Mouse (Mus musculus) embryo, embryonic 10 days (tissue): ENCODE data around the gene Mvb12a.
A peak's percentile ranks its signal among the peaks of the same experiment; 100 is the strongest.

Experiments used
- DNase-seq: peaks from one replicate; pipeline ENCODE4 v3.0.0-alpha.2; 2015; ENCODE audit warnings: low spot score

Gene Mvb12a

GRCm38 (mm10) chr8:71527162-71527870 lies 15.4 kb upstream of the Mvb12a start:
- DNase-seq: no peak

DNA sequence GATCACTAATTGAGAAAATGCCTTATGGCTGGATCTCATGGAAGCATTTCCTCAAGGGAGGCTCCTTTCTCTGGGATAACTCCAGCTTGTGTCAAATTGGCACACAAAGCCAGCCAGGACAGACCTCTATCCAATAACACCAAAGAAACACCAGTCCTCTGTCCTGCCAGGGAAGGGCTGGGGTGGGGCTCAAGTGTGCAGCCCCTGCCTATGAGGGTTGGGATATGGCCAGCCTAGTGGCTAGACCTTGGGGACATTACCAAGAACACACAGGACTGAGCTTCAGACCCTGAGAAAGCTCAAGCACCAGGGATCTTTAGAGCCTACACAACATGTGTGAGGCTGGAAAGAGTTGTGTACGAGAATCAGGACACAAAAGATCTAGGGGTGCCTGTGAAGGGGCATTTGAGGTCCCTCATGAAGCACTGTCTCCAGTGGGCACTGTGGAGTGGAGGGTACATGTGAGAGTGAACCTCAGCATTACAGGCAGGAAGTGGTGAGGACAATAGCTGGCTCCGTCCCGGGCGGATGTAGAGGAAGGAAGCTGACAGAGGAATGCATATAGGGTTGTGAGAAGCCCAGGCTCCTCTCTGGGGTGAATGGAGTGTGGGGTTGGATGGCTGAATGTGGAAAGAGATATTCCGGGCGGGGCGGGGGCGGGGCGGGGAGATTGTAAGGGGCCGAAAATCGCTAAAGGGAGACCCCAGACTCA lies 14.2 kb upstream of the Mvb12a start:
- no peak for DNase-seq

GRCm38 (mm10) chr8:71530735-71531467 lies 11.8 kb upstream of the Mvb12a start:
- DNase-seq: peak; percentile 58

DNA sequence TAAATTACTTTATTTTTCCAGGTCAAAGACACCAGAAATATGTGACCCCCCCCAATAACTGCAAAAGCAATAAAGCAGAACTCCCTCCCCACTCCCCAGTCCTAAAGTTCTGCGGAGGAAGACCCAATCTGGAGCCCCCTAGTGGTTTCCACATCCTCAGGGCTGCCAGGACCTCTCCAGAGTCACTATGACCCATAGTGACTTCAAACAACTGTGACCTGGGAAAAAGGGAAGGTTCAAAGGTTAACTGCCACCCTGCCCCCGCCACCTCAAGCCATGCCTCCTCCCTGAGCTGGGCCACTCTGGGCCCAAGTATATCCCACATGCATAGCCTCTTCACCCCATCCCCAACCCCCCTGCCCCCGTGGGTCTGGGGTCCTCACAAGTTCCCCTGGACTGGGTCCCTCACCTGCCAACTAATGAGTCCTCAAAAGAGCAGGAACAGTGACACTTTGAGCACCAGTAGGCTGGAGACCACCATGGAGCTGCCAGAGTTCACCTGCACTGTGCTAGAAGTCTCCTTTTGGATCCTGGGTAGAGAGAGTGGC lies 8.4 kb upstream of the Mvb12a start:
- DNase-seq: no peak

DNA sequence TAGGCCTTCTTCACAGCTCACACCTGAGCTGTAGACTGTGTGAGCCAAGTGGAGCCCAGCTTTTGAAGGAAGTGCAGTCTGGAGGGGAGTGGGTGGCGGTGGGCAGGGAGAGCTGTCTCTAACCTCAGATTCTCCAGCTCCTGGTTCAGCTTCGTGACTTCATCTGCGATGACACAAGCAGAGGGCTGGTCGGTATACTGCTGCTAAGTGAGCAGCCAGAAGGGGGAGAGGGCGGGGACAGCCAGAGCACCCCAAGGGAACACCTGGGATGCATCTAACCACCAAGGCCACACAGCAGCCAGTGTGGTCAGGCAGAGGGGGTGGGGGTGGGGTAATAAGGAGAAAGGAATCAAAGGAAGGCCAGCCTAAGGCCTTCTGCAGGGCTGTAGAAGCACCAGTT lies 7.1 kb upstream of the Mvb12a start:
- no peak for DNase-seq

DNA sequence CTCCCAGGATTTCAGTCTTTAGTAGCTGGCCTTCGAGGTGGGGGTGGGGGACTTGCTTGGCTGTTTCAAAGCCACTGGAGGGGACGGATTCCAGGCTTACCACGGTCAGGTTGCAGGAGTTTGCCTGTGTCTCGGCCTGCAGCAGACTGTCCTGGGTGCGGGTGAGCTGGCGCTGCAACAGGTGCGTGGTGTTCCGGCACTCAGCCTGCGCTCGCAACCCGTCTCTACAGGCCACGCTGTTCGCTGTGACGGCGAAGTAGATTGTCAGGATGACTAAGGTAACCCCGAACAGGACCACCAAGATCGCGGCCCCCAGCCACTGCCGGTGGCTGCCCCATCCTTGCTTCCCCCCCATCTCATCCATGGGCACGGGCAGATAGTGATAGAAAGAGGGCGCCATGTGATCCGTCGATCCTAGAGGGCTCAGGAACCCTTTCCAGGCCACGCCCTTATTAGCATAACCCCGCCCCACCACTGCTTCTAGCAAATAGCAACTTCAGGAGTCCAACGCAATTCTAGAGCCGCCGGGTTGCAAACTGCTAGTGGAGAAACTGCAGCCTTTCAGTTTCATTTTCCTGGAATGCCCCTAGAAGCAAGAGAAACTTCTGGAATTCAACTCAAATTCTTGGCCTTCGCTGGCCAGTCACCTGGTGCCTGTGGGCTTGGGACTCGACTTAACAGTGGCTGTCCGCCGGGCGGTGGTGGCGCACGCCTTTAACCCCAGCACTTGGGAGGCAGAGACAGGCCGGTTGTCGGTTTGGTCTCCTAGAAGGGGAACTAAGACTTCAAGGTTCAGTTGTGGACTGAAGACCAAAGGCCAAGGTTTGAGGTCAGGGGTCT lies 5.5 kb upstream of the Mvb12a start, which contains the start of gene Bst2:
Gene Bst2, minus strand, starts transcription at position 429 of the 840 bp plus-strand sequence.
- peak; percentile 90 for DNase-seq

DNA sequence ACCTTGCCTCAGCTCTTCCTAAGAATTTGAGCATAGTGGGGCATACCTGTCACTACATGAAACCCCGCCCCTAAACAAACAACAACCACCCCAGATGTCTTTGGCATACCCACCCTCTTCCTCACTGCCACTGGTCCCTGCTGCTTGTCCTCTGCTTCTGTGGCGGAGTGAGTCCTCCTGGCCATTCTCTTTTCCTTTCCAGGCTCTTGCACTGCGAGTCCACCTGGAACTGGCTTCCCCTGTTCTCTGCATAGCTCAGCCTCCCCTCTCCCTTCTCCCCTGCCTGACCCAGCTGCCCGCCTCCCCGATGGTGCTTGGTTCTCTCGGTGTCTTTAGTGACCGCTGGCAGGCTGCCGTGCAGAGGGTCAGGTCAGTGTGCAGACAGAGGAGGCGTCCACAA lies 1.0 kb downstream of the Mvb12a start:
- DNase-seq: no peak

DNA sequence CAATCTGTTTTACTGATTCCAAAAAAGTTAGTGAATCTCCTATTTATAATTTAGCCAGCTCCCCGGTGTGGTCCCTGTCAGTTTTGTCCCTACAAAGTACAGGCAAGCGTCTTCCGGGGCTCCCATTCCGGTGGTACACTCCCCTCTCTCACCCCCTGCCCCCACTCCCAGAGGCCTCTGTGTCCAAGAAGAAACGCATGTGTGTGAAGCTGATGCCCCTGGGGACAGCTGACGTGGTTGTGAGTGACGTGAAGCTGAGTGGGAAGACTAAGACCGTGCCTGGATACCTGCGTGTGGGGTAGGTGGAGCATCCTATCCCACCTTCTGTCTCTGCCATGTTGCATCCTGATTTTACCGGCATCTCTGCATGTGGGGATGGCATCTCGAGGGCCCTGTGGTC lies 2.3 kb downstream of the Mvb12a start:
- DNase-seq: no peak

DNA sequence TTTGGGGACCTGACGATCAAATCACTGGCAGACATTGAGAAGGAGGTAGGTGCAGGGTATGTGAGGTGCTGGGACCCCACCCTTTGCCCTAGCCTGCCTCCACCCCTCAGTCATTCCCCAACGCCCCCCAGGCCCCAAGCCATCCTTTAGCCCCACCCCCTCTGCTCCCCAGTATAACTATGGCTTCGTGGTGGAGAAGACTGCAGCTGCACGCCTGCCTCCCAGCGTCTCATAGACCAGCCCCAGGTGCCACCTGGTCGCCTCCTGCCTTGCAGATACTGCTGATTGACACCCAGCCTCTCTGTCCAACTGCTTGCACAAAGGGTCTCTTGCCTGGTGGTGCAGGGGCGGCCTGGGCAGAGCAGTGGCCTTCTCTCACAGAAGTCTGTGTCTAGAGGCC lies 4.9 kb downstream of the Mvb12a start:
- DNase-seq: no peak

DNA sequence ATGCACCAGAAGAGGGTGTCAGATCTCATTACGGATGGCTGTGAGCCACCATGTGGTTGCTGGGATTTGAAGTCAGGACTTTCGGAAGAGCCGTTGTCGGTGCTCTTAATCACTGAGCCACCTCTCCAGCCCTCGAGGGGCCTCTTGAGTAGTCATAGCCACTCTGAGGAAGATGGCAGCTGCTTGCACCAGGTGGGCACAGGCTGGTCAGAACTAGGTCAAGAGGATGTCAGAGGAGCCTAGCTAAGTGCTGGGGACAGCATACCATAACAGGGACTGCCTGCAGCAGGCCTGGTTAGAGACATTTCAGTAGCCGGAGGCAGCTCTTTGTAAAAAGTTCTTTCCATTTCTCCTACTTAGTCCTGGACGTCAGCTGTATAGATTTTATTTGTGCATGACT lies 8.0 kb downstream of the Mvb12a start:
- DNase-seq: no peak

DNA sequence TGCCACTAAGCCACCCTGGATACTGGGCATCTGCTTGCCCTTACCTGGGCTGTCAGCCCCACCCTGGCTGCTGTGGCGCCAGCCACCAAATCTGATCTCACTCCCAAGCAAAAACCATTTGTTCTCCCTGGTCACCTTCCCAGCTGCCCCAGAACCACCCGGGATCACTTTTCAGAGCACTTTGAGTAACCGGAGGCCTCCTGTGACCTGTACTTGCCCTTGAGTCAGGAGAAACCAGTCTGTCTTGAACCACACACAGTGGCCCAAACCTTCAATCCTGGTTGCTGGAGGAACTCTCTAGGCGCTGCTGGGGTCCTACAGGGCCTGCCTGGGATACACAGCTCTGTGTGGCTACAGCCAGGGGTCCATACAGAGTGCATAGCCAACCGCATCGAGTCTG lies 10.0 kb downstream of the Mvb12a start:
- no peak for DNase-seq

DNA sequence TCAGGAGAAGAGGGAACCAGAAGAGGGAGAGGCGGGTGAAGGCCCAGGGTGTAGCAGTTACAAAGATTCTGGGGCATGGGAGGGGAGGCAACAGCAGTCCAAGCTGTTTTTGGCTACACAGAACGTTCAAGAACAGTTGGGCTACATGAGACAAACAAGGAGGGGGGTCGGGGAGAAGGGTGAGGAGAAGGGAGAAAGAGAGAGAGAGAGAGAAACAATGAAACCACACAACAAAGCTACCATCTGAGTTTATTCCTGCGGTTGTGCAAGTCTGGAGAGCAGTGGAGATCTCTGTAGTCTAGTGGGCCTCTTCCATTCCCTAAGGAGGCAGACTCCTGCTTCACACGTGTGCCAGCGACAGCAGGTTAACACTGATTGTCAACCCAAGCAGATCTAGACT lies 11.3 kb downstream of the Mvb12a start:
- no peak for DNase-seq

GRCm38 (mm10) chr8:71554644-71555043 lies 11.9 kb downstream of the Mvb12a start:
- no peak for DNase-seq

GRCm38 (mm10) chr8:71558071-71558957 lies 15.6 kb downstream of the Mvb12a start, which contains the start of gene Tmem221:
TSS of gene Tmem221 (minus strand) at chr8:71558871.
- DNase-seq: no peak

DNA sequence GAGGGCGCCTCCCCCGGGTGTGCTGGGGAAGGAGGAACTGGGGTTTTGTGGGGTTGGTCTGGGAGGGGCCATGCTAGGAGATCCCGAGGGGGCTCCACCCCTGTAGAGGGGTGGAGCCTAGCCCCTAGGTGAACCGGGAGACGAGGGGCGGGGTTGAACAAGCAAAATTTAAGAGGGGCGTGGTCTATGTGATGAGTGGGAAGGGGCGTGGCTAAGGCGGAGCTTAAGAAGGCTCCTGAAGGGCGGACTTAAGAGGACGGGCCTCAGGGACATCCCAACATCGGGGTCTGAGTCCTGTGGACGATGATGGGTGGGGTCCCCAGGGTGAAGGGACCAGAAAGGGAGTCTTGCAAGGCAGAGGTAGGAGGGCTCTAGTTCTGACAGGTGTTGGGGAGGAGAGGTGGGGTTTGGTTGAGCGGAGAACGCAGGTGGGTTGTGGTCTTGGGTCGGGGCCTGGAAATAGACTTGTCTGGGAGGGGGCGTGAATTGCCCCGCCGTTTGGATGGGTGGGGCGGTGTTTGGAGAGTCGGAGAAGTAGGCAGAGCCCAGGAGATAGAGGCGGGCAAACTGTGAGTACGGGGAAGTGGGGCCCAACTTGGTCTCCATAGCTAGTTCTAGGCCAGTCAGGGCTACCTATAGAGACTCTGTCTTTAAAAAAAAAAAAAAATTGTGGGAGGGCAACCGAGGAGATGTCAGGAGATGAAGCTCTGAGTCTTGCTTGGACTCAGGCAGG lies 16.4 kb downstream of the Mvb12a start:
- DNase-seq: peak; percentile 89

GRCm38 (mm10) chr8:71560071-71560470 lies 17.3 kb downstream of the Mvb12a start:
- DNase-seq: no peak

DNA sequence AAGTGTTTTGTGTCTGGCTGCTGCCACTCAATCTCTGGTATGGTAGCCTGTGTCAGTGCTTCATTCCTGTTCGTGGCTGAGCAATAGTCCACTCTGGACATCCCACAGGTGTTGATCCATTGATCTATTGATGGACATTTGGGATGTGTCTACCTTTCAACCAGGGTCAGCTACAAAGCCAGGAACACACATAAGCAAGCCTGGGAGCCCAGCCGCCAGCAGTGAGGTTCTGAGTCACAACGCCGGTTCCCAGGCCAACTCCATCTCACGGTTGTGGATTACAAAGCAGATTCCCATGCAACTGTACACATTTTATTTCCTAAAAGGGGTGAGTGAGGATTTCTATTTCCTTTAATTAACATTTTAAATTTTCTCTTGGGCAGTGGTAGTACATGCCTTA lies 18.0 kb downstream of the Mvb12a start:
- no peak for DNase-seq

GRCm38 (mm10) chr8:71561401-71561800 lies 18.7 kb downstream of the Mvb12a start:
- DNase-seq: peak; percentile 87

DNA sequence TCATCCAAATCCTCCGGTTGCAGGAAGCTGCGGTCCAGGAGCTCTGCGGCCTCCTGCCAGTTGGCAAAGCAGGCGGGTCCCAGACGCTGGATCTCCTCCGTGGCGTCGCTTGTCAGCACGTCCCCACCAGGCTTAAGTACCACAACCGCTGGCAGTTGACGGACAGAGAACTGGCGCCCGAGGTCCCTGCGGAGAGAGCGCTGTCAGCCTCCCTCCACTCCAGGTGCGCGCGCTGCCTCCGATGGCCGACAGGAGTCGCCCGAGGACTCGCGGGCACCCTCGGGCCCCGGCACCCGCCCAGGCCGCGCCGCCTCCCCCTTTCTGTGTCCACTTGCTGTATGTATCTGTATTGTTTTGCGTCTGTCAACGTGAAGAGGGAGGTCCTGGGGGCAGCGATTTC lies 20.0 kb downstream of the Mvb12a start:
- DNase-seq: peak; percentile 68

DNA sequence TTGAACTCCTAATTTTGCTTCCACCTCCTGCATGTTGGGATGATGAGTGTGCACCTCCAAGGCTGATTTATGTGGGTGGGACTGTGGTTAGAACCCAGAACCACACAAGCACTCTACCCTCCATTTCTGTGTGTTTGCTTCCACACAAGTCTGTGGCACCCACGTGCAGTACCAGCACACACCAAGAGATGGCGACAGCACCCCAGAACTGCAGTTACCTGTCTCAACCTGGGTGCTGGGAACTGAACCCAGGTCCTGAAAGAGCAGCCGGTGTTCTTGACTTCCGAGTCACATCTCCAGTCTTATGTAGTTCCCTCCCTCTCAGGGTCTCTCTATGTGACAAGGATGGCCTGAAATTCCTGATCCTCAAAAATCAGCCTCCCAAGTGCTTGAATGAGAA lies 21.3 kb downstream of the Mvb12a start:
- no peak for DNase-seq
